Mouse (Mus musculus) bone marrow, adult 2 months (tissue): Measurements from ENCODE around the gene Helq.

Experiments
- CTCF ChIP-seq: fragments of 200-500 bp; IDR thresholded peaks from 2 replicates; pipeline ENCODE4 v1.5.1; 2011; ENCODE audit warnings: low read length, control low read depth; ENCODE audit not compliant: control insufficient read depth, insufficient read depth
- POLR2A ChIP-seq: fragments of 200-500 bp; IDR thresholded peaks from 2 replicates; pipeline ENCODE4 v1.6.1; 2011; ENCODE audit warnings: low read depth, mild to moderate bottlenecking, control low read depth, low read length, borderline replicate concordance; ENCODE audit not compliant: control insufficient read depth

DNA sequence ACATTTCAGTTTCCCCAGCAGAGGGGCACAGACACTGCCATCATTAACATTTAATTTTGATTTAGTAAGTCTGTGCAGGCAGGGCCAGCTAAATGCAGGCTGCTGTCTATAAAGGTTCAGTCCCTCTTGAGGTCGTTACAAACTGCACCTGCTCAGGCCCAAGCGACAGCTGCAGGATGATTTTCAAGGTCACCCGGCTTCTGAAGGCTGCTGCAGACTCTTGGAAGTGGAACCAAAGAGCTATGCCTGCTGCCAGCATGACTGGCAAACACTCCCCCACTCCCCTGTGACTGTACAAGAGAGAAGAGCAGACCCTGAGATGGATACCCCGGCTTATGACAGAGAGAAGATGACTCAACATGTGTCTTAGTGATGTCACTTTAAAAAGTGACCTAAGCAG, 46.7 kb downstream of the Helq start:
- no peak for TF ChIP-seq POLR2A
- no peak for TF ChIP-seq CTCF
